Mouse (Mus musculus) CH12F3 (cell line): ENCODE data around the gene Pgm2.

Experiments used
- in situ Hi-C: fragments of 300-500 bp; cut with MboI; formaldehyde crosslinking; loops from 2 replicates; pipeline ENCODE4 v1.14.3; 2020; ENCODE audit warnings: low sequenced_read_pairs

The Pgm2 gene

DNA sequence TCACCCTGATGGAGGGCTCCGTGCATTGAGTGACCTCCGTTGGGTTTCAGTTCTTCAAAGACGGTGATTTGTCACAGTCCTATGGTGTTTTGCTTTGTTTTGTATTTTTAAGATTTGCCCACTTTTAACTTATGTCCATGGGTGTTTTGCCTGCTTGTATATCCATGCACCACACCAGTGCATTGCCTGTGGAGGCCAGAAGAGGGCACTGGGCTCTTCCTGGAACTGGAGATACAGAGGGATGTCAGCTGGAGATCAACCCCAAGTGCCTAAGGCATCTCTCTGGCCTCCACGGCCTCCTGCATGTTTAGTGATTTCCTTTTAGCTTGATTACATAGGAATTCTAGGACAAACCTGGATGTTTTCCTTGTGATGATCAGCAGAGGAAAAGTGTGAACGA lies 43.6 kb downstream of the Pgm2 start:
- in situ Hi-C loops = no loop called here

DNA sequence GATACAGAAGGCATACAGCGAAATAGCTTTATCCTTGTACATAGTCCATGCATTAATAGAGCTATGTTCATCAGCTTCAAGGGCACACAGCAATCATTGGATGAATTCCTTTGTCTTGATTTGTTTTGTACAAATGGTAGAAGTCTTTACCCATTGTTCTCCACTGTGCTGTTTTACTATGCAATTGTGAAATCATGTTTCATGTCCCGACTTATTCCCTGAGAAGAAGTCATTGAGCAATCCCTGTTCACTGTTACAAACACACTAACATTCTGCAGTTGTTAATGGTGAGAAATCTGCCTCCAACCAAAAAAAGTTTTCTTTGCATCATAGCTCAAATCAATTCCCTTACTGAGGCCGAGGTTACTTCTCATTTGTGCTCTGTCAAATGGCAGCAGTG lies 47.5 kb downstream of the Pgm2 start:
- in situ Hi-C loops = no loop called here

GRCm38 (mm10) chr5:64144315-64144714 lies 51.6 kb downstream of the Pgm2 start:
- in situ Hi-C loops = no loop called here

GRCm38 (mm10) chr5:64146384-64147005 lies 53.7 kb downstream of the Pgm2 start:
- in situ Hi-C loops = no loop called here

DNA sequence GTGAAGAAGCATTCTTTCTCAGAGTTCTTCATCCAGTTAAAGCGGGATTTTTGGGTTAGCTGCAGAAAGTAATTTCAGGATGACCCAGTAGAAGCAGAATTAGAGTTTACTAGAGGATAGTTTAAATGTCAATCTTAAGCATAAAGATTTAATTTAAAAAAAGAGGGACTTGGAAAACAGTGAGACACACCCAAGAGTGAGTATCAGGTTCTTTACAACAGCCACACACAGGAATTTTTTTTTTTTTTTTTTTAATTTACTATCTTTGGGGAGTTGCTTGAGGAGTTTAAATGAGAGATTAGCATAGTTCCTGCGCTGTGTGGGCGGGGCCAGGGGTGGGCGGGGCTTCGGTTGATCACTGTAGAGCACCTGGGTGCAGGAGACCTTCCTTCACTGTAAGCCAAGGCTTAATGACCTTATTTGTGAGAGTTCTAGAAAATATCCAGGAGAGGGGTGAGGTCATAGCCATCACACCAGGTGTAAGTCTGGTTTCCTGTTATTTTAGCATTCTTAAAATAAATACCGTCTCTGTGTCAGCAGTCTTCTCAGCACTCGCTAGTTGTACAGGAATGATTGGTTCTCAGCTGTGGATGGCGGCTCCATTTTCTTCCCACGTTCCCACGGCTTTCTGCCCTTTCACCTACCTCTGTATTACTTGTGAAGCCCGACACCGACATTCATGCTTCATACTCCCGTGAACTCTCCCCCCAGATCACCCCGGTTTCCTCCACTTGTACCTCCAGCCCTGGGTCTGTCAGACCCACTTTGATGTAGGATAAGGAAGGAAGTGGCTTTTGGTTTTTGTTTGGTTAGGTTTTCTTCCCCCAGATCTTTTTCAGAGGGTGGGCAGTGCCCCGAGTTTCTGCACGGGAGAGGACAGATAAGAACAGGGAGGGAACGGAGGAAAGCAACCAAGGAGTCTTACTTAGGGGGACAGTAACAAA lies 56.7 kb downstream of the Pgm2 start:
- in situ Hi-C loops = no loop called here

DNA sequence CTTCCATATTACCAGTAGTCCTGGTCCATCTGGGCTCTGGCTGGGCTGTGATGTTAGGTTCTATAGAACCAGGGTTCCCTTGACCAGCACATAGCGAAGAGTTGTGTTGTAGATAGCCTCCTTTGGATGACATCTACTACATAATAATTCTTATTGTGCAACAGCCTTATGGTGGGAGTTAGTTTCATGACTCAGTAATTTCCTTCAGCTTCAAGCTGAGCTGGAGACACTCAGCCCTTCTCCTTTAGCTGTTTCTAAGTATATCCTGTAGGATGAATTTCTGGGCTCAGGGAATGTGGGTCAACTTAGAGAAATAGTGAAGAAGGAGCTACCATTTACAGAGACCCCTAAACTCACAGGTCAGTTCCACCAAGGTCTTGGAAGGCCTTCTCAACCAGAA lies 60.6 kb downstream of the Pgm2 start:
- in situ Hi-C loops = no loop called here

- in situ Hi-C loops = no loop called here
Observed at GRCm38 (mm10) chr5:64155861-64156550, 63.3 kb downstream of the Pgm2 start, which contains the start of gene Tbc1d1. Gene Tbc1d1, plus strand, starts transcription at chr5:64156305.

- in situ Hi-C loops = no loop called here
Observed at GRCm38 (mm10) chr5:64156579-64156978, 63.8 kb downstream of the Pgm2 start.

DNA sequence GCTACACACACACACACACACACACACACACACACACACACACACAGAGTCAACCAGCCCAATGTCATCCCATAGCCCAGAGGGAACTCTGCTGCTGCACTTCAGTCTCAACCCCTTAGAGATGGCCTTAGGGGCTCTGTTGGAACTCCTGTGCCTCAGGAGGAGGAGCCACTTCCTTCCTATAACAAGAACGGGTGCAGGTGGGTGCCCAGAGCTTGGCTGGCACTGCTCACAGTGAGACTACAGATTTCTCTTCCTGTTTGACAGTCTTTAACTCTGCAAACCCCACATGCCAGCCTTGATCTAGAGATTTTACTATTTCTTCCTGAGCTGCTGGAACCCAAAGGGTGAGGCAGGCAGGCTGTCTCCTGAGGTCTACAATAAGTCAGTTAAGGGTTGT lies 65.2 kb downstream of the Pgm2 start:
- in situ Hi-C loops = no loop called here

DNA sequence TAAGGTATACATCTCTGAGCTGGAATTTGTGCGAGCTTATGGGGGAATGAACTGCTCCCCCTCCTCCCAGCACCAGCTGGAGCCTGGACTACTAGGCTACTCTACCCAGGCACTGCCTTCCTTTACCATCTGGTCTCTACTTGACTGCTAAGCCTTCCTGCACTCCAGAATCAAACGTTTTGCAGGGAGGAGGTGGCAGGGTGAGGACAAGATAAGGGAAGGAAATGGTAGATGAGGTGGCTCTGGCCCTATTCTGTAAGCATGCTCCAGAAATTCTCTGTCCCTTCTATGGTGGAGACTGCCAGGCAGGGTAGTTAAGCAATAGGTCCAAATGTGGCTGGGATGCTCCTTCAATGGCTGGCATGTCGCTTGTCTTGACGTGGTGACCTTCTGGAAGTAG lies 65.8 kb downstream of the Pgm2 start:
- in situ Hi-C loops = no loop called here

GRCm38 (mm10) chr5:64159065-64159780 lies 66.5 kb downstream of the Pgm2 start:
- in situ Hi-C loops = no loop called here

- in situ Hi-C loops = no loop called here
Observed at GRCm38 (mm10) chr5:64159781-64160704, 67.3 kb downstream of the Pgm2 start.

GRCm38 (mm10) chr5:64160705-64161391 lies 68.1 kb downstream of the Pgm2 start:
- in situ Hi-C loops = no loop called here

DNA sequence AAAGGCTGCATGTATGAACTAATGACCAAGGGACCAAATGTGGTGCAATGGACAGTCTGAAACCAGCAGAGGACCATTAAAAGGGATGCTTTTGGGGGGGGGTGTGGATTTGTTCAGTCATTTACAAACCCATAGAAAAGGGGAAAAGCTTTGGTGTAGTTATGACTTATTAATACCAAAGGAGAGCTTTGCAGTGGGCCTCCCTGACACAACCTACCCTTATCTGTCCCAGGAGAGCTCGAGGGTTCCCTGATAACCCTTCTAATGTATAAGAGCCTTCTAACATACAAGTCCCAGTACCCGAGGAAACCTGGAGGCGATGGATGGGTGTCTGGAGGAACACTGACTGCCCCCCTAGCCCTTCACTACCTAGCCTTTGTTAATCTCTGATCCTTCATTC lies 69.2 kb downstream of the Pgm2 start:
- in situ Hi-C loops = no loop called here

- in situ Hi-C loops = no loop called here
Observed at GRCm38 (mm10) chr5:64162582-64162981, 69.8 kb downstream of the Pgm2 start.

DNA sequence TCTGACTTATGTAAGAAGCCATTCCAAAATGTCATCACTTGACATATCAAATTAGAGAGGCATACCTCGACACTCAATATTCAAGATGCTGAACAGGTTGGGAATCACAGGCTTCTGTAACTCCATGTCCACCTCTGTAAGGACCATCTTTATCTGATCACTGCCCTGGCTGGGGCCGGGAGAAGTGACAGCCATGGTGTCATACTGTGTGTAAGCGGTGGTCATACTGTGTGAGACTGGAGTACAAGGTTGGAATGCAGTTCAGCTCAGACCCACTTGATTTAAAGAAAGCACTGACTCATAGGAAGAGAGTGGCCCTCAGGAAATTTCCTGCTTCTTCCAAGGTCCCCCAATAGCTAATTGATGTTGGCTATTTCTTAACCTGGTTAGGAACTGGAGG lies 71.7 kb downstream of the Pgm2 start:
- in situ Hi-C loops = no loop called here

GRCm38 (mm10) chr5:64165826-64166225 lies 73.1 kb downstream of the Pgm2 start:
- in situ Hi-C loops = no loop called here

DNA sequence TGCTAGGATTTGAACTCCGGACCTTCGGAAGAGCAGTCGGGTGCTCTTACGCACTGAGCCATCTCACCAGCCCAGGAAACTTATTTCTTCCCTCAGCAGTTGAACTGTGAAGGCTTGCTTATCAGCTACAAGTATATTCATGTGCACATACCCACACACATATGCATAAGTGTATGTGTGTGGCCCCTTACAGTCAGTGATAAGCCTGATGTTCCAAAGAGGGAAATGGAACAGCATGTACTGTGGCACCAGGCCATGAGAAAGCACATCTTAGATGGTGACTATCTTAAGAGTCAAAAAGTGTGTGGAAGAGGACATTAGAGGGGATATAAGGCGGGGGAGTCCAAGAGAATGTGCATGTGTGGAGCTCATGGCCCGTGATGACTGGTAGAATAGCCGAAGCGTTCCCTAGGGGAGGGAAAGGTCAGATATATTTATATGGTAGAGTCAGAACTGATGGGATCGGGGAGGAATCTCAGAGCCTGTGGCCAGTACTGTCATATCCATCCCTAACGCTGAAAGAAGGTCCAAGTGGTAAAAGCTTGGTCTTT lies 76.3 kb downstream of the Pgm2 start:
- in situ Hi-C loops = no loop called here

DNA sequence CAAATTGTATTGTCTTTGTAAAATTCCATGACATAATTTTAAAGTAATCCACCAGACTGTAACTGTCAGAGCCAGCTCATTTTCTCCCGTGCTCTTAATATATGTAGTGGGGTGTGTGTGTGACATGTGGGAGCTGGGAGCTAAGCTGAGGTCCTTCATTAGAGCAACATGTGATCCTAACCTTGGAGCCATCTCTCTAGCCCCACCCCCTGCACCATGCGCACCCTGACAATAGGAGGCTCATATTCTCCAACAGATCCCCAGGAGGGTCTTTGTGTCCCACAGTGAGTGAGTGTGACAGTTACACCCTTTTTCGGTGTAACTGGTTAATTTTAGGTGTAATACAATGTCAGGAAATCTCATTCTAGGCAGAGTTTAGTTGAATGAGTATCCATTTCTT lies 80.1 kb downstream of the Pgm2 start:
- in situ Hi-C loops = no loop called here
